Mouse (Mus musculus) G1E (cell line): ENCODE data around the gene Smg7. TPM values are rescaled to one million over a fixed set of nuclear protein-coding genes. Genes with fewer than 3 reads are reported as not detected.

Experiments used
- ATAC-seq: 2 replicates; pipeline ENCODE4 v1.8.0; 2016; ENCODE audit warnings: mild to moderate bottlenecking; ENCODE audit not compliant: insufficient number of reproducible peaks, poor library complexity, low FRiP score, severe bottlenecking; ENCODE audit errors: extremely low read depth
- DNase-seq: peaks from one replicate; pipeline ENCODE4 v3.0.0; 2012; ENCODE audit warnings: low spot score
- H3K27me3 ChIP-seq: 2 replicates; pipeline ENCODE4 v1.6.1; 2012; ENCODE audit warnings: mild to moderate bottlenecking, low read length, inconsistent platforms; ENCODE audit not compliant: insufficient read depth
- H3K36me3 ChIP-seq: replicated peaks from 2 replicates; pipeline ENCODE3; 2012; ENCODE audit warnings: mild to moderate bottlenecking, inconsistent platforms
- H3K4me1 ChIP-seq: 2 replicates; pipeline ENCODE4 v1.6.1; 2012; ENCODE audit warnings: low read depth, low read length, inconsistent platforms, mixed read lengths; ENCODE audit not compliant: insufficient read depth
- H3K4me3 ChIP-seq: 2 replicates; pipeline ENCODE4 v1.5.1; 2012; ENCODE audit warnings: low read depth, mild to moderate bottlenecking, inconsistent platforms, low read length, moderate library complexity, mixed read lengths
- H3K9me3 ChIP-seq: replicated peaks from 2 replicates; pipeline ENCODE4 v1.6.1; 2012; ENCODE audit warnings: inconsistent platforms
- CTCF ChIP-seq: IDR thresholded peaks from 2 replicates; pipeline ENCODE4 v1.5.1; 2012; ENCODE audit warnings: low read depth, low read length, inconsistent platforms, mixed read lengths
- GATA1 ChIP-seq: IDR thresholded peaks from 2 replicates; pipeline ENCODE4 v1.6.1; 2012; ENCODE audit warnings: borderline replicate concordance, low read length, inconsistent platforms, mixed read lengths
- GATA2 ChIP-seq: IDR thresholded peaks from 2 replicates; pipeline ENCODE4 v1.6.1; 2012; ENCODE audit warnings: low read depth, low read length, inconsistent platforms, borderline replicate concordance
- POLR2AphosphoS5 ChIP-seq: IDR thresholded peaks from 2 replicates; pipeline ENCODE4 v1.6.1; 2012; ENCODE audit warnings: low read depth, low read length, inconsistent platforms; ENCODE audit not compliant: insufficient replicate concordance
- TAL1 ChIP-seq: conservative IDR thresholded peaks from 2 replicates; pipeline ENCODE4 v1.6.1; 2012; ENCODE audit warnings: low read depth, low read length, inconsistent platforms, mixed read lengths
- polyA plus RNA-seq: library from polyadenylated mRNA; stranded (reverse); fragments of >175 nt; gene quantifications from 2 replicates; pipeline ENCODE4 v1.2.3, GENCODE M21; 2012
- total RNA-seq, 2 experiments: library from RNA; stranded (forward) in 1 of 2; stranded (reverse) in 1 of 2; fragments of 200-1000 nt in 1 of 2; fragments of >200 nt in 1 of 2; fragmentation: Nextera tagmentation in 1 of 2; gene quantifications; 2 replicates each; pipeline ENCODE4 v1.2.3; 2014 to 2017

Gene Smg7
- total and polyA plus RNA-seq, 3 experiments, result 14.2 to 156 (median 36.1) TPM

- Histone ChIP-seq H3K4me1 (peaks cover 4% of the 10 kb centered on the region; the same call in 1 of the 2 replicates), H3K36me3 (peaks cover 64% of the 10 kb centered on the region), H3K9me3 (peaks cover 14% of the 10 kb centered on the region), H3K4me3 (no peak overlapping the region), H3K27me3 (no peaks in the 10 kb centered on the region)
- DNase-seq, result no peak
- TF ChIP-seq POLR2AphosphoS5, result no peak
- ATAC-seq, result no peak
These were observed 78.2 kb downstream of the Smg7 start for GRCm38 (mm10) chr1:152824206-152824605.

GRCm38 (mm10) chr1:152821746-152822145, 80.7 kb downstream of the Smg7 start:
- no peak for TF ChIP-seq TAL1
- TF ChIP-seq POLR2AphosphoS5, result no peak
- TF ChIP-seq CTCF, result no peak
- no peak for TF ChIP-seq GATA1
- no peak for TF ChIP-seq GATA2
- H3K27me3 ChIP-seq, result no peaks in the 10 kb centered on the region
- H3K4me3 ChIP-seq, result no peak overlapping the region
- no peaks in the 10 kb centered on the region for H3K4me1 ChIP-seq
- ATAC-seq, result no peak
- H3K9me3 ChIP-seq, result peaks cover 10% of the 10 kb centered on the region
- DNase-seq, result no peak
- peaks cover 68% of the 10 kb centered on the region for H3K36me3 ChIP-seq

GRCm38 (mm10) chr1:152820911-152821695, 81.3 kb downstream of the Smg7 start:
- Histone ChIP-seq H3K4me1 (no peaks in the 10 kb centered on the region), H3K4me3 (no peak overlapping the region), H3K27me3 (no peaks in the 10 kb centered on the region), H3K36me3 (peaks cover 70% of the 10 kb centered on the region), H3K9me3 (peaks cover 5% of the 10 kb centered on the region)
- no peak for TF ChIP-seq TAL1
- TF ChIP-seq GATA1, result no peak
- no peak for TF ChIP-seq POLR2AphosphoS5
- TF ChIP-seq GATA2, result no peak
- DNase-seq, result no peak
- ATAC-seq, result no peak

- Histone ChIP-seq H3K27me3 (no peaks in the 10 kb centered on the region), H3K9me3 (peaks cover 5% of the 10 kb centered on the region), H3K4me1 (peaks cover 6% of the 10 kb centered on the region), H3K4me3 (no peak overlapping the region), H3K36me3 (peaks cover 71% of the 10 kb centered on the region)
- no peak for DNase-seq
- no peak for TF ChIP-seq GATA2
- TF ChIP-seq GATA1, result no peak
- TF ChIP-seq CTCF, result no peak
- TF ChIP-seq TAL1, result no peak
- TF ChIP-seq POLR2AphosphoS5, result no peak
- ATAC-seq, result no peak
These were observed 82.9 kb downstream of the Smg7 start for GRCm38 (mm10) chr1:152819558-152819957.

GRCm38 (mm10) chr1:152817794-152818193, 84.7 kb downstream of the Smg7 start:
- no peak for TF ChIP-seq GATA1
- TF ChIP-seq GATA2, result no peak
- no peak for TF ChIP-seq TAL1
- no peak for TF ChIP-seq POLR2AphosphoS5
- TF ChIP-seq CTCF, result no peak
- DNase-seq (no peak), ATAC-seq (no peak)
- Histone ChIP-seq H3K27me3 (no peaks in the 10 kb centered on the region), H3K9me3 (peaks cover 2% of the 10 kb centered on the region; the same call in 1 of the 2 replicates), H3K4me3 (no peak overlapping the region), H3K36me3 (peaks cover 71% of the 10 kb centered on the region), H3K4me1 (peaks cover 8% of the 10 kb centered on the region)

- Histone ChIP-seq H3K4me1 (peaks cover 8% of the 10 kb centered on the region), H3K9me3 (peaks cover 2% of the 10 kb centered on the region; the same call in 1 of the 2 replicates), H3K27me3 (no peaks in the 10 kb centered on the region), H3K4me3 (no peak overlapping the region), H3K36me3 (peaks cover 68% of the 10 kb centered on the region)
- no peak for DNase-seq
- TF ChIP-seq CTCF (no peak), POLR2AphosphoS5 (no peak), GATA1 (no peak), TAL1 (no peak), GATA2 (no peak)
- ATAC-seq, result no peak
These were observed 85.2 kb downstream of the Smg7 start for GRCm38 (mm10) chr1:152817027-152817769.
